Mouse (Mus musculus): Measurements from ENCODE around the gene Zfp385b. TPM values are rescaled to one million over a fixed set of nuclear protein-coding genes. Genes with fewer than 3 reads are reported as not detected.

Zfp385b gene
- polyA plus RNA-seq, 1 experiment from 2014 or later, result 6.8 TPM

GRCm38 (mm10) chr2:77795859-77796552, 23.4 kb downstream of the Zfp385b start:
- ATAC-seq, result no peak

GRCm38 (mm10) chr2:77790846-77791245, 28.6 kb downstream of the Zfp385b start:
- TF ChIP-seq CTCF (IDR thresholded peaks at IDR 0.05; ENCODE audit: low read depth) (no peak), EP300 (IDR thresholded peaks at IDR 0.05; ENCODE audit: low read depth) (no peak)
- ATAC-seq (no peak), DNase-seq (no peak)
- Histone ChIP-seq H3K9me3 (ENCODE audit: low read length) (no peaks in the 10 kb centered on the region), H3K27me3 (ENCODE audit: insufficient read depth, low read length) (no peaks in the 10 kb centered on the region), H3K4me3 (ENCODE audit: low read depth, low read length) (no peak overlapping the region), H3K4me2 (ENCODE audit: low read depth, low read length) (no peak overlapping the region), H3K27ac (ENCODE audit: low read depth) (no peak overlapping the region), H3K9ac (replicated peaks) (no peak overlapping the region), H3K36me3 (replicated peaks; ENCODE audit: insufficient read depth, low read length) (no peaks in the 10 kb centered on the region), H3K4me1 (ENCODE audit: insufficient read depth) (no peaks in the 10 kb centered on the region)
- 58% methylated on average over 4 of the region's 4 CpGs for WGBS (ENCODE audit: insufficient replicate concordance)

More at GRCm38 (mm10) chr2:77795859-77796552, 23.4 kb downstream of the Zfp385b start:
- Histone ChIP-seq H3K9me3 (ENCODE audit: low read length) (no peaks in the 10 kb centered on the region), H3K4me2 (ENCODE audit: low read depth, low read length) (no peak overlapping the region), H3K27ac (ENCODE audit: low read depth) (no peak overlapping the region), H3K27me3 (ENCODE audit: insufficient read depth, low read length) (no peaks in the 10 kb centered on the region), H3K4me3 (ENCODE audit: low read depth, low read length) (no peak overlapping the region), H3K4me1 (ENCODE audit: insufficient read depth) (no peaks in the 10 kb centered on the region), H3K36me3 (replicated peaks; ENCODE audit: insufficient read depth, low read length) (no peaks in the 10 kb centered on the region), H3K9ac (replicated peaks) (no peak overlapping the region)
- no peak for DNase-seq
- TF ChIP-seq CTCF (IDR thresholded peaks at IDR 0.05; ENCODE audit: low read depth), result peak; percentile 27; the same call in 1 of the 2 replicates
- no peak for TF ChIP-seq EP300 (IDR thresholded peaks at IDR 0.05; ENCODE audit: low read depth)
- WGBS (ENCODE audit: insufficient replicate concordance), result 62% methylated on average over 8 of the region's 8 CpGs

- WGBS (ENCODE audit: insufficient replicate concordance), result 65% methylated on average over 9 of the region's 9 CpGs
- no peak for ATAC-seq
These were observed 29.1 kb downstream of the Zfp385b start for GRCm38 (mm10) chr2:77790295-77790694.

GRCm38 (mm10) chr2:77781390-77781789, 38.0 kb downstream of the Zfp385b start:
- WGBS (ENCODE audit: insufficient replicate concordance), result 81% methylated on average over 7 of the region's 7 CpGs
- TF ChIP-seq EP300 (IDR thresholded peaks at IDR 0.05; ENCODE audit: low read depth) (no peak), CTCF (IDR thresholded peaks at IDR 0.05; ENCODE audit: low read depth) (no peak)
- ATAC-seq (no peak), DNase-seq (no peak)
- Histone ChIP-seq H3K4me2 (ENCODE audit: low read depth, low read length) (no peak overlapping the region), H3K27me3 (ENCODE audit: insufficient read depth, low read length) (no peaks in the 10 kb centered on the region), H3K36me3 (replicated peaks; ENCODE audit: insufficient read depth, low read length) (no peaks in the 10 kb centered on the region), H3K4me1 (ENCODE audit: insufficient read depth) (no peaks in the 10 kb centered on the region), H3K4me3 (ENCODE audit: low read depth, low read length) (no peak overlapping the region), H3K9ac (replicated peaks) (no peak overlapping the region), H3K27ac (ENCODE audit: low read depth) (no peak overlapping the region), H3K9me3 (ENCODE audit: low read length) (no peaks in the 10 kb centered on the region)

More at GRCm38 (mm10) chr2:77790295-77790694, 29.1 kb downstream of the Zfp385b start:
- H3K4me3 ChIP-seq (ENCODE audit: low read depth, low read length), result no peak overlapping the region
- H3K27me3 ChIP-seq (ENCODE audit: insufficient read depth, low read length), result no peaks in the 10 kb centered on the region
- H3K9me3 ChIP-seq (ENCODE audit: low read length), result no peaks in the 10 kb centered on the region
- DNase-seq, result no peak
- no peak overlapping the region for H3K4me2 ChIP-seq (ENCODE audit: low read depth, low read length)
- no peaks in the 10 kb centered on the region for H3K4me1 ChIP-seq (ENCODE audit: insufficient read depth)
- no peaks in the 10 kb centered on the region for H3K36me3 ChIP-seq (replicated peaks; ENCODE audit: insufficient read depth, low read length)
- TF ChIP-seq CTCF (IDR thresholded peaks at IDR 0.05; ENCODE audit: low read depth) (no peak), EP300 (IDR thresholded peaks at IDR 0.05; ENCODE audit: low read depth) (no peak)
- no peak overlapping the region for H3K27ac ChIP-seq (ENCODE audit: low read depth)
- H3K9ac ChIP-seq (replicated peaks), result no peak overlapping the region

- no peak for DNase-seq
- no peak for ATAC-seq
- H3K4me1 ChIP-seq (ENCODE audit: insufficient read depth), result no peaks in the 10 kb centered on the region
- H3K4me3 ChIP-seq (ENCODE audit: low read depth, low read length), result no peak overlapping the region
- no peaks in the 10 kb centered on the region for H3K36me3 ChIP-seq (replicated peaks; ENCODE audit: insufficient read depth, low read length)
- no peaks in the 10 kb centered on the region for H3K27me3 ChIP-seq (ENCODE audit: insufficient read depth, low read length)
- WGBS (ENCODE audit: insufficient replicate concordance), result 60% methylated on average over 6 of the region's 6 CpGs
- no peak for TF ChIP-seq CTCF (IDR thresholded peaks at IDR 0.05; ENCODE audit: low read depth)
- TF ChIP-seq EP300 (IDR thresholded peaks at IDR 0.05; ENCODE audit: low read depth), result no peak
- H3K9ac ChIP-seq (replicated peaks), result no peak overlapping the region
- H3K4me2 ChIP-seq (ENCODE audit: low read depth, low read length), result no peak overlapping the region
- no peak overlapping the region for H3K27ac ChIP-seq (ENCODE audit: low read depth)
- H3K9me3 ChIP-seq (ENCODE audit: low read length), result no peaks in the 10 kb centered on the region
These were observed 41.7 kb downstream of the Zfp385b start for GRCm38 (mm10) chr2:77777781-77778180.

- ATAC-seq (no peak), DNase-seq (no peak)
- 78% methylated on average over 10 of the region's 10 CpGs for WGBS (ENCODE audit: insufficient replicate concordance)
- H3K27ac ChIP-seq (ENCODE audit: low read depth), result no peak overlapping the region
- H3K4me3 ChIP-seq (ENCODE audit: low read depth, low read length), result no peak overlapping the region
- H3K27me3 ChIP-seq (ENCODE audit: insufficient read depth, low read length), result no peaks in the 10 kb centered on the region
- no peaks in the 10 kb centered on the region for H3K36me3 ChIP-seq (replicated peaks; ENCODE audit: insufficient read depth, low read length)
- no peak overlapping the region for H3K4me2 ChIP-seq (ENCODE audit: low read depth, low read length)
- no peaks in the 10 kb centered on the region for H3K9me3 ChIP-seq (ENCODE audit: low read length)
- H3K4me1 ChIP-seq (ENCODE audit: insufficient read depth), result no peaks in the 10 kb centered on the region
- no peak overlapping the region for H3K9ac ChIP-seq (replicated peaks)
- no peak for TF ChIP-seq EP300 (IDR thresholded peaks at IDR 0.05; ENCODE audit: low read depth)
- no peak for TF ChIP-seq CTCF (IDR thresholded peaks at IDR 0.05; ENCODE audit: low read depth)
These were observed 42.3 kb downstream of the Zfp385b start for GRCm38 (mm10) chr2:77777047-77777686.

Data from liver, postnatal 0 days (tissue).